Mouse (Mus musculus) liver, adult 10 weeks (tissue): Measurements from ENCODE around the gene Slc16a6. TPM values are rescaled to one million over a fixed set of nuclear protein-coding genes. Genes with fewer than 3 reads are reported as not detected.

Source experiments
- polyA plus RNA-seq: library from polyadenylated mRNA; stranded (reverse); fragments of 350-450 nt; fragmentation: Illumina TruSeq; extraction: RNeasy Lipid Tissue Mini Kit (QIAGEN cat#74804); gene quantifications from one replicate; pipeline ENCODE4 v1.2.3, GENCODE M21; 2014; ENCODE audit warnings: low read depth, low replicate concordance

Gene Slc16a6
- polyA plus RNA-seq, result 5.9 TPM

GRCm38 (mm10) chr11:109473171-109474085, at the start of gene Slc16a6, which contains the start of gene Arsg:
Gene Slc16a6 (minus strand): TSS chr11:109473598.
Gene Arsg (plus strand): TSS chr11:109473374.

GRCm38 (mm10) chr11:109425392-109426271, 47.8 kb downstream of the Slc16a6 start, which contains the start of gene Amz2:
Gene Amz2 (plus strand): TSS chr11:109425946.

DNA sequence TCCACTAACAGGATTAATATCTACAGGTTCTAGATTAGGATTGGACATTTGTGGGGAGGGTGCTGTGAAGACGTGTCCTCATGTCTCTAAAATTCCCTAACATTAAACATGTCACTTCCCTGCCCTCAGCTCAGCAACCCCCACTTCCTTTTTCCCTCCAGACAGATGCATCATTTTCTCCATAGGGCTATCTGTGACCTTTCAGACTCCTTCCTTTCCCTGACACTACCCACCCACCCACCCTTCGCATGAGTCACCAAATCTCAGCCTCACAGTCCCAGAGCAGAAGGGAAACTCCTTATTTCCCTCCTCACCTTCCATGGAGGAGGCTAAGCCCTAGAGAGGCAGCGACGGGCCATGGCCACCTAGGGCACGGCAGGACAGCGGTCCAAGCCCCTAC, 59.8 kb downstream of the Slc16a6 start, which contains the start of gene 9930022D16Rik:
Gene 9930022D16Rik, plus strand, starts transcription at position 301 of the 400 bp plus-strand sequence.

Other genes with a start within 250 kb of the Slc16a6 start
- gene Rgs9, start 175.5 kb downstream of the Slc16a6 start, polyA plus RNA-seq, result not detected
- gene Gna13, start 110.8 kb downstream of the Slc16a6 start, polyA plus RNA-seq, result 16.0 TPM
- gene 9930022D16Rik, start 59.7 kb downstream of the Slc16a6 start, polyA plus RNA-seq, result not detected
- 15.0 TPM for gene Amz2, start 47.7 kb downstream of the Slc16a6 start, polyA plus RNA-seq
- gene Arsg, start 224 bp downstream of the Slc16a6 start, polyA plus RNA-seq, result 6.0 TPM
- gene Wipi1, start 138.4 kb upstream of the Slc16a6 start, polyA plus RNA-seq, result 10.5 TPM
- gene Prkar1a, start 175.8 kb upstream of the Slc16a6 start, polyA plus RNA-seq, result 109 TPM
- gene Fam20a, start 248.7 kb upstream of the Slc16a6 start, polyA plus RNA-seq, result 7.2 TPM